Mouse (Mus musculus): ENCODE measurements around the gene Tmem131.

Tmem131 gene

GRCm38 (mm10) chr1:36879154-36879553 is 64.3 kb downstream of the Tmem131 start:
- no peak for DNase-seq

- DNase-seq: no peak
These were observed 66.3 kb downstream of the Tmem131 start for GRCm38 (mm10) chr1:36877126-36877525.

GRCm38 (mm10) chr1:36874874-36875561 is 68.4 kb downstream of the Tmem131 start:
- DNase-seq: no peak

GRCm38 (mm10) chr1:36871238-36871637 is 72.2 kb downstream of the Tmem131 start:
- DNase-seq: no peak

- DNase-seq: no peak
These were observed 72.9 kb downstream of the Tmem131 start for GRCm38 (mm10) chr1:36870518-36870917.

GRCm38 (mm10) chr1:36864757-36865156 is 78.7 kb downstream of the Tmem131 start:
- no peak for DNase-seq

- DNase-seq: no peak
These were observed 81.7 kb downstream of the Tmem131 start for GRCm38 (mm10) chr1:36861775-36862174.

- no peak for DNase-seq
These were observed 82.6 kb downstream of the Tmem131 start for GRCm38 (mm10) chr1:36860876-36861275.

- peak; percentile 14 for DNase-seq
These were observed 83.0 kb downstream of the Tmem131 start for GRCm38 (mm10) chr1:36860431-36860849.

GRCm38 (mm10) chr1:36857081-36857480 is 86.4 kb downstream of the Tmem131 start:
- DNase-seq: no peak

GRCm38 (mm10) chr1:36854198-36854765 is 89.2 kb downstream of the Tmem131 start:
- no peak for DNase-seq

GRCm38 (mm10) chr1:36852085-36852484 is 91.4 kb downstream of the Tmem131 start:
- DNase-seq: no peak

GRCm38 (mm10) chr1:36851392-36851791 is 92.1 kb downstream of the Tmem131 start:
- DNase-seq: no peak

GRCm38 (mm10) chr1:36848036-36848435 is 95.4 kb downstream of the Tmem131 start:
- DNase-seq: no peak

GRCm38 (mm10) chr1:36847276-36847675 is 96.2 kb downstream of the Tmem131 start:
- no peak for DNase-seq

GRCm38 (mm10) chr1:36845031-36845430 is 98.4 kb downstream of the Tmem131 start:
- no peak for DNase-seq

- DNase-seq: no peak
These were observed 101.7 kb downstream of the Tmem131 start for GRCm38 (mm10) chr1:36841806-36842205.

GRCm38 (mm10) chr1:36840959-36841358 is 102.5 kb downstream of the Tmem131 start:
- DNase-seq: no peak

- no peak for DNase-seq
These were observed 103.6 kb downstream of the Tmem131 start for GRCm38 (mm10) chr1:36839858-36840257.

GRCm38 (mm10) chr1:36836274-36836954 is 107.1 kb downstream of the Tmem131 start:
- no peak for DNase-seq

GRCm38 (mm10) chr1:36835593-36835992 is 107.9 kb downstream of the Tmem131 start:
- DNase-seq: no peak

- DNase-seq: no peak
These were observed 109.4 kb downstream of the Tmem131 start for GRCm38 (mm10) chr1:36834090-36834489.

GRCm38 (mm10) chr1:36830913-36831866 is 112.3 kb downstream of the Tmem131 start:
- DNase-seq: no peak

Data from kidney, adult 11 months (tissue).